Mouse (Mus musculus): ENCODE results near the gene Krt6b.
"Not testable (repeated sequence)": the region's sequence is repeated elsewhere in the genome, so short reads cannot be mapped to it uniquely, and the experiment has no call there.

Krt6b gene

DNA sequence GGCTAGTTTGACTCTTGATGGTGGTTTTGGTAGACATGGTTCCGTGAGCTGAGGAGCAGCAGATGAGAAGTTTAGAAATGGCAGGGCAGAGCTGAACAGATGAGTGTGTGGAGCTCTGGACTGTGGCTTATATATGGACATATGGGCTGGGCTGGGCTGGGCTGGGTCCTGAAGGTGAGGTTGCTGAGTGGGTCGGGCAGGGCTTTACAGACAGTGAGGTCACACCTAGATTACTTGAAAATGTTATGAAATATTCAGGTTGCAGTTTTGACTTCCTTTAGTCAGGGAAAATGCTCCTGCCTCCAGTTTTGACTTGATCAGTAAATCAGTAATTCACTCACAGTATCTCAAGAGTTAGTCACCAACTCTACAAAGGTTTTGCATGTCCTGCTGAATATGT, at the start of gene Krt6b:
Gene Krt6b (minus strand): TSS at position 101 of the 400 bp plus-strand sequence.
- no peak for DNase-seq

DNA sequence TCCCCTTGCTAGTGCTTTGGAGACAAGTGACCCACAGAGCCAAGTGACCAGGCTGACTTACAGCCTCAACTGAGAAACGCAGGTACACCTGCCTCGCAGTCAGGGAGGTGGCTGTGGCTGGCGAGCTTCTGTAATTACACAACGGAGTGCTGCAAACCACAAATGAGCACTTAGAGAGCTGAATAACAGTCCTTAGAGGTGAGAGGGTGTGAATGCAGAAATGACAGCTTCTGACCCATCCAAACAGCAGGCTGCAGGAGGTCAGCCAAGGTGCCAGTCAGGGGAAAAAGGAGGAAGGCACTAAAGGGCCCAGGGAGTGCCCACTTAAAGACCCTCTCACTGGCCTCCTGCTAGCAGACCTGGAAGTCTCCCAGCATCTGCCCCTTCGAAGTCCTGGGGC, 44.6 kb upstream of the Krt6b start:
- DNase-seq = no peak

DNA sequence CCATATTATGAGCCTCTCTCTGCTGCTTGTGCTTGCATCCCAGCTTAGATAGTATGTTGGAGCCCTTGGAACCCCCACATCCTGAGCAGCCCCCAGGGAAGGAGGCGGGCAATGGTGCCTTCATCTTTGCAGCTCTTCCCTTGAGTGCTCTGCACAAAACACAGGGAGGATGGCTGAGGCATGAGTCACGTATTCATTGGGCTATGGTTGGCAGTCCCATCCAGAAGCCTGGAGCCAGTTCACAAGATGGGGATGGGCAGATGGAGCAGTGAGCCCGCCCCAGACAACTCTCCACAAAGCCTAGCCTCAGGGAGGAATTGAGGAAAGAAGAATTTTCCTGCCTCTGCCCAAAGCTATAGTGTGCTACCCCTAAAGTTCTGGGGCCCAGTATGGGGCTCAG, 35.7 kb upstream of the Krt6b start:
- no peak for DNase-seq

- DNase-seq = no peak
These were observed 34.3 kb upstream of the Krt6b start for GRCm38 (mm10) chr15:101714356-101714755.

DNA sequence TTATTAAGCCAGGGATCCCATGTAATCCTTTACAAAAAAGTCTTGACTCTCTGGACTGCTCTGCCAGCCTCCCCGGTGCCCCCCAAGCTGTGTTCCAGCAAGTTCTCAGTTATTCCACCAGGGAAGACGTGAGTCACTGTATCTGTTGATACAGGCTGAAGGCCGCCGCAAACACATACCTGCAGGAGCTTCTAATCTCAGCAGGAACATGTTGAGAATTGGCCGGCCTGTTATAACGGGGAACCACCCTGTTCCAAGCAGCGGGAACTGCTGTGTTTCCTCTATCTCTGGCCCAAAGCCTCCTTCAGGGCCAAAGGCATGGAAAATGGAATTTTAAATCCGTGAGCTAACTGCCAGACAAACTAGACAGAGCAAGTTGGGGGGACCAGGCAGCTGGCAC, 33.6 kb upstream of the Krt6b start:
- no peak for DNase-seq

GRCm38 (mm10) chr15:101712720-101713119, 32.6 kb upstream of the Krt6b start, which contains the start of gene Krt5:
Krt5 (minus strand) TSS chr15:101712898.
- DNase-seq = no peak

DNA sequence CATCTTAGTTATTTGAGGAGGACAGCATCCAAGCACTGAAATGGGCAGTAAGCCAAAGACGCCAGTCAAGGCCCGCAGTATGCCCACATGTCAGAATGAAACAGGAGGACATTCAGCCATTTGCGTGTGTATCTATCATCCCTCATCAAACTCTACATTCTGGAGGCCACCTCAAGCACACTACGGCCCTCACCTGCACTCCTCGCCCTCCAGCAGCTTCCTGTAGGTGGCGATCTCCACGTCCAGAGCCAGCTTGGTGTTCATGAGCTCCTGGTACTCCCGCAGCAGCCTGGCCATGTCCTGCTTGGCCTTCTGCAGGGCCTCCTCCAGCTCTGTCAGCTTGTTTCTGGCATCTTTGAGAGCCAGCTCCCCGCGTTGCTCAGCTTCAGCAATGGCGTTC, 28.6 kb upstream of the Krt6b start:
- peak; percentile 5 for DNase-seq

DNA sequence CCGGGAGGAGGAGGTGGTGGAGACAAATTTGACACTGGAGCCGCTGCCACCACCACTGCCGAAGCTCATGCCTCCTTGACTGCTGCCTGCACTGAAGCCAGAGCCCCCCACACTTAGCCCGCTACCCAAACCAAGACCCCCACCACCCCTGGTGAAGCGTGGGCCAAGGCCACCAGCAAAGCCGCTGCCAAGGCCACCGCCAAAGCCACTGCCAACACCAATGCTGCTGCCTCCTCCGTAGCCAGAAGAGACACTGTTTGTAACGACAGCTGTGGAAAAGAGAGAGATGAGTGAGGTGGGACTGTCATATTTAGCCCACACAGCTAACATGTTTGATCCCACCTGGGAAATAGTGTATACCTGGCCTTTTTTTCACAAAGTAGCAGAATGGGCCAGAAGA, 27.4 kb upstream of the Krt6b start:
- no peak for DNase-seq

DNA sequence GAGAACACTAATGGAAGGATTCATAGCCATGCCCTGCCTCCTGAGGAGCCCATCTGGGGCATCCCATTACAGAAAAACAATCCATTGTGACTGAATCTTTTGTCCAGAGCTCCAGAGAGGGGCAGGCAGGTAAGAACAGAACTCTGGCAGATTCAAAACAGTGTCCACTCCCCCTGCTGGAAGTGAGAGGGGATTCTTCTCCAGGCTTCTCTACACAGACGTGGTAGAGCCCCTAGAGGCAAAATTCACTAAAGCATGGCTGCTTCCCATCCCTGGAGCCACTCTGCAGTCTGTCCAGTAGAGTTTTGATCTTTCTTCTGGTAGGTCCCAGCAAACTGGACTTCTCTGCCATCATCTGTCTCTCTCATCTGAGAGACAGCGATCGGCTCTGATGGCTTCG, 24.0 kb upstream of the Krt6b start:
- DNase-seq = no peak

- no peak for DNase-seq
These were observed 22.3 kb upstream of the Krt6b start for GRCm38 (mm10) chr15:101702380-101702779.

GRCm38 (mm10) chr15:101699866-101700265, 19.8 kb upstream of the Krt6b start:
- no peak for DNase-seq

- no peak for DNase-seq
These were observed 19.1 kb upstream of the Krt6b start for GRCm38 (mm10) chr15:101699192-101699591.

- DNase-seq = no peak
These were observed 17.5 kb upstream of the Krt6b start for GRCm38 (mm10) chr15:101697326-101698188.

DNA sequence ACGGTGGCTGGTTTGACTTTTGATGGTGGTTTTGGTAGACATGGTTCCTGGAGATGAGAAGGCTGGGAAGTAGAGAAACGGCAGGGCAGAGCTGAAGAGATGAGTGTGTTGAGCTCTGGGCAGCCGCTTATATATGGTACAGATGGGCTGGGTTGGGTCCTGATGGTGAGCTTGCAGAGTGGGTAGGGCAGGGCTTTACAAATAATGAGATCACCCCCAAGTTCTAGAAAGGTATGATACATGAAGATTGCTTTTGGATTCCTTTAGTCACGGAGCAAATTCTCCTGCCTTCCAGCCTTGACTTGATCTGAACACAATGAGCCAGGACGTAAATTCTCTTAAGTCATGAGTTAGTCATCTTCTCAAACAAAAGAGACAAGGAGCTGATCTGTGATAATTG, 14.1 kb upstream of the Krt6b start, which contains the start of gene Krt6a:
Gene Krt6a (minus strand): TSS at position 101 of the 400 bp plus-strand sequence.
- no peak for DNase-seq

DNA sequence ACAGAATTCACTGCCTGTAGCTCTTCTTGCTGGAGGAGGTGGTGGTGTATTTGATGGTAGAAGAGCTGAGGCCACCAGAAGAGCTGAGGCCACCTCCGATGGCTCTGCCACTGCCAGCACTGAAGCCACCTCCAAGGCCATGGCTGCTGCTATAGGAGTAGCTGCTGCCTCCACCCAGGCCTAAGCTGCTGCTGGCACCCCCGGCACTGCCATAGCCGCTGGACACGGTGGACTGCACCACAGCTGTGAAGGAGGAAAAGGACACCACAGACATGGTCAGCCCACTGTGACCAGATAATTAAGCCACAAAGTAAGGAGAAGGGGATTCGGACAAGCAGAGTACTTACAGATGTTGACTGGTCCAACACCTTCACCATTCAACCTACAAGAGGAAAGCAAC, 10.4 kb upstream of the Krt6b start:
- DNase-seq = not testable (repeated sequence)

- DNase-seq = no peak
These were observed 8.1 kb upstream of the Krt6b start for GRCm38 (mm10) chr15:101688161-101688560.

DNA sequence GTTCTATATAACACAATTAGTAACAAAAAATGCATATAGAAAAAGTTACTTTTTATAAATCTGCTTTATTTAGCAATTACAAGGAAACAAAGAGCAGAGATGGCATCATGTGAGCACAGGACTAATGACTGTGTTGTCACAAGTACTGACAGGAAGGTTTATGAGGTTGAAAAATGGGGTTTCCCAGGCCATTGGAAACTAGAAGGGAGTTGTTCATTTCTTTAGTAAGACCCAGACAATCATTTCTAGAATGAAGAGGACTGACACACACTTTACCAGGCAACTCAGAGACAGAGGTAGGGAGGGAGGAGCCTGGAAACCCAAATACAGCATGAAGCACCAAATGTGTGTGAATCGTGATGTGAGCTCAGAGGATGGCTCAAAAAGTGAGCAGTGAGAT, 4.1 kb downstream of the Krt6b start:
- DNase-seq = no peak

DNA sequence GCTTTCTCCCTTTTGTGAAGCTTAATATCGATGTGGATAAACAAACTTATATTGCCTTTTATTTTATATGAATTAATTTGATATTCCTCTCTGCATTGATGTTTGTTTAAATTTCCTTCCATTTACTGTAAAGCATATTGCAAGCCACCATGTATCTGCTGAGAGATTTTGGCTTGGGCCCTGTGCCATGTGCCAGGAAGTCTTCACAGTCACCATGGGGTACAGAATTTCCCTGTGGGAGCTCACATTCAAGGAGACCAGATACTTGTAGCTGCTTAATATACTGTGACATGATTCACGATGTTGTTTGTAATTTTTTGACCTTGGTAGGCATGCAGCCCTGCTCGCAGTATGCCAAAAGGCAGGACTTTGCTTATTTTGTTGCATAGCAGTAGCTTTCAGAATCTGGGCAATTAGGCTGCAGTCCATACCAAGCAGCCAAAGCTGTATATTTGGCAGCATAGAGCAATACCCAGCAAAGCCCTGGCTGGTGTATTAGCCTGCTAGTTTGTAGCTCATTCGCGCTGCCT, 27.3 kb downstream of the Krt6b start:
- peak; percentile 3 for DNase-seq

GRCm38 (mm10) chr15:101647280-101647679, 32.8 kb downstream of the Krt6b start, which contains the start of gene Gm5478:
Gm5478 (minus strand) TSS chr15:101647380.
- DNase-seq = no peak

DNA sequence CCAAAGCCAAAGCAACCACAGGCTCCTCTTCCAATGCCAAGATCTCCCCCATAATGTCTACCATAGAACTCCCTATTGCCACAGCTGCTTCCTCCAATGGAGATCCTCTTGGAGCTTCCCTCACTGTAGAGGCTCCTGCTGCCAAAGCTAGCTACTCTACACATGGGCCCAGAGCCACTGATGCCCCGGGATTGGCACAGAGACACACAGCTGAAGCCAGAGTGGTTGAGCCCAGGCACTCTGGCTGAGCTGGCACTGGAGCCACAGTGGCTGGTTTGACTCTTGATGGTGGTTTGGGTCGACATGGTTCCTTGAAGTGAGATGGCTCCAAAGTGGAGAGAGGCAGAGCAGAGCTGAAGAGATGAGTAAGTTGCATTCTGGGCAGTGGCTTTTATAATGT, 52.2 kb downstream of the Krt6b start, which contains the start of gene Gm5414:
Gene Gm5414 (minus strand): TSS at position 305 of the 400 bp plus-strand sequence.
- no peak for DNase-seq
